Mouse (Mus musculus) heart, postnatal 0 days (tissue): ENCODE measurements around the gene Sgms1.

Source experiments
- CTCF ChIP-seq: IDR thresholded peaks from 2 replicates; pipeline ENCODE4 v1.5.1; 2016; ENCODE audit warnings: antibody characterized with exemption, control low read depth, low read depth
- EP300 ChIP-seq: IDR thresholded peaks from 2 replicates; pipeline ENCODE4 v1.6.1; 2016; ENCODE audit warnings: antibody characterized with exemption, low read depth

DNA sequence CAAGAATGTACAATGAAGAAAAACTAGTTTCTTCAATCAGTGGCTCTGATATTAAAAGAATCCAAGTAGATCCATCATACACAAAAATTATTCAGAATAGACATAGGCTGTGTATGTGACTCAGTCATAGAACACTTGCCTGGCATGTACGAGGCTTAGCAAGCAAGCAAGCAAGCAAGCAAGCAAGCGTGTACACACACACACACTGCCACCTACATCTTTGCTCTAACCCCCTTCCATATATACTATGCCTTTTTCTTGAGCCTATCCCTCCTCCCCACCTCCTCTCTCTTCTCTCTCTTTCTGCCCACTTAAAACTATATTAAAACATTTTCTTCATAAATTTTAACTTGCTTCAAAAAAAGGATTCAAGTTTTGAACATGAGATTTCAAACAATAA, 54.8 kb downstream of the Sgms1 start:
- TF ChIP-seq CTCF: no peak
- no peak for TF ChIP-seq EP300
